Mouse (Mus musculus): ENCODE data around the gene Vps54.
A peak's percentile ranks its signal among the peaks of the same experiment; 100 is the strongest.

The Vps54 gene

GRCm38 (mm10) chr11:21339088-21339487 is 100.0 kb downstream of the Vps54 start:
- DNase-seq (ENCODE audit: low spot score) = no peak

- no peak for DNase-seq (ENCODE audit: low spot score)
Measured at GRCm38 (mm10) chr11:21343490-21343889, 104.4 kb downstream of the Vps54 start.

- DNase-seq (ENCODE audit: low spot score) = no peak
Measured at GRCm38 (mm10) chr11:21346020-21346419, 106.9 kb downstream of the Vps54 start.

- no peak for DNase-seq (ENCODE audit: low spot score)
Measured at GRCm38 (mm10) chr11:21348890-21349289, 109.8 kb downstream of the Vps54 start.

- no peak for DNase-seq (ENCODE audit: low spot score)
Measured at GRCm38 (mm10) chr11:21351296-21351695, 112.2 kb downstream of the Vps54 start.

- no peak for DNase-seq (ENCODE audit: low spot score)
Measured at GRCm38 (mm10) chr11:21363144-21363940, 124.3 kb downstream of the Vps54 start.

GRCm38 (mm10) chr11:21368466-21368865 is 129.4 kb downstream of the Vps54 start:
- DNase-seq (ENCODE audit: low spot score) = no peak

GRCm38 (mm10) chr11:21369248-21370016 is 130.4 kb downstream of the Vps54 start:
- DNase-seq (ENCODE audit: low spot score) = no peak

GRCm38 (mm10) chr11:21370399-21371121 is 131.5 kb downstream of the Vps54 start:
- DNase-seq (ENCODE audit: low spot score) = peak; percentile 72

Measured in ovary, postnatal 14 days (tissue).